Mouse (Mus musculus): ENCODE results near the gene Tmem176b.
"Not testable (repeated sequence)": the region's sequence is repeated elsewhere in the genome, so short reads cannot be mapped to it uniquely, and the experiment has no call there.

Tmem176b gene

GRCm38 (mm10) chr6:48840973-48841625, at the start of gene Tmem176b:
Tmem176b (minus strand) TSS chr6:48841496.
- peak; percentile 99 for DNase-seq

GRCm38 (mm10) chr6:48876510-48877135, 35.3 kb upstream of the Tmem176b start:
- peak; percentile 16 to 33 for DNase-seq

DNA sequence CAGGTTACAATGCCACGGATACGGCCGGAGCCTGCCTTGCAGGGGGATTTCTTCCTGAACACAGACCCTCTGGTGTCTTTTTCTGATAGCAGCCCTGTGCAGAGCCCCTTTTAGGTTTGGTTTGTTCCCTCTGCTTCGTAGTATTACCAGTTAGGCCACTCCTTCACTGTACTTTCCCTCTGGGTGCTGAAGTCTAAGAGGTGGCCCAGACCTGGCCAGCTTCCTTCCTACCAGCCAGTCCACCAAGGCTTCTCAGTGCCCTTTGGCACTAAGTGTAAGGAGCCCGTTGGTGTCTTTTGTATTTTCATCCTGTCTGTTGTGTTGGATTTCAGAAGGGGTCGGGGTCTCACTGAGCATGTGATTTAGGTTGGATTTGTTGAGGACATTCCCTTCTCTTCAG, 34.2 kb upstream of the Tmem176b start:
- no peak for DNase-seq

- DNase-seq, result no peak
Measured at GRCm38 (mm10) chr6:48874576-48874975, 33.3 kb upstream of the Tmem176b start.

GRCm38 (mm10) chr6:48872596-48872995, 31.3 kb upstream of the Tmem176b start, which contains the start of gene Aoc1:
Aoc1 (plus strand) TSS chr6:48872896.
- no peak for DNase-seq

- DNase-seq, result no peak
Measured at GRCm38 (mm10) chr6:48869774-48870173, 28.5 kb upstream of the Tmem176b start.

GRCm38 (mm10) chr6:48867158-48867557, 25.9 kb upstream of the Tmem176b start:
- DNase-seq, result no peak

GRCm38 (mm10) chr6:48866355-48866950, 25.2 kb upstream of the Tmem176b start:
- not testable (repeated sequence) for DNase-seq

DNA sequence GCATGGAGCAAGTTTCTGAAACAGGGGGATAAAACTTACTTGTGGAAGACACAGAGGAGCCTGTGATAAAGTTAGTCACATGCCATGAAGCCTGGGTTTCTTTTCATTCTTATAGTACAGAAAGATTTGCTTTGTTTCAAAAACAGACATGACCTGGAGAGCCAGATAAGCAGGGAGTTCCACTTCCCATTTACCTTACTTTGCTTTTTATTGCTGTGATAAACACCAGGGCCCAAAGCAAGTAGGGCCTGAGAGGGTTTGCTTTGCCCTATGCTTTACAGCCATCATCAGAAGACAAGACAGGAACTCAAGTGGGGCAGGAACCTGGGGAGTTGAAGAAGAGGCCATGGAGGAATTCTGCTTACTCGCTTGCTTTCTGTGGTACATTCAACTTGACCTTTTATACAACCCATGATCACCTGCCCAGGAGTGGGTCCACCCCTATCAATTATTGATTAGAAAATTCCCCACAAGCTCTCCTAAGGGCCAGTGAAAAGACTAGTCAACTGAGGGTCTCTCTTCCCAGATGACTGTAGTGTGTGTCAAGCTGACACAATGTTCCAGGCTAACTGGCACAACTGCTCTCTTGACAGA, 24.0 kb upstream of the Tmem176b start:
- DNase-seq, result no peak

DNA sequence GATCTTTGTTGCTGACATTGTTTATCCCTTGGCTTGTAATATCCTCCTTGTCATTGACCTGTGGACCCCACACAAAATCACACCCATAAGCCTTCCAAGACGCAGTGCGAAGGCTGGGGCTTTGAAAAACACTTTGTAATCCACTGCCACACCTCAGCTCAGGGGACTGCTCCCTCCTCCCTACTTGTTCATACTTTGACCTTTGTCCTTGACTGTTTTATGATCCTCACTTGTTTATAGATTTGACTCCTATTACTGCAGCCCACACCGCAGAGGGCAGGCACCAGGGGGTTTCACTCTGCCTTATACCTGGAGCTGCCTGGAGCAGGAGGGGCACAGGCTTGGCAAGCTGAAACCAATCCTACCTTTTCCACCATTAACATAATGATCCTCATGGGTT, 23.4 kb upstream of the Tmem176b start:
- no peak for DNase-seq

- DNase-seq, result no peak
Measured at GRCm38 (mm10) chr6:48864181-48864580, 22.9 kb upstream of the Tmem176b start.

- DNase-seq, result no peak
Measured at GRCm38 (mm10) chr6:48863488-48863887, 22.2 kb upstream of the Tmem176b start.

- peak; percentile 24 to 43 for DNase-seq
Measured at GRCm38 (mm10) chr6:48862816-48863215, 21.5 kb upstream of the Tmem176b start.

GRCm38 (mm10) chr6:48861616-48862280, 20.5 kb upstream of the Tmem176b start:
- peak; percentile 50 to 82 for DNase-seq

- DNase-seq, result no peak
Measured at GRCm38 (mm10) chr6:48860851-48861250, 19.6 kb upstream of the Tmem176b start.

DNA sequence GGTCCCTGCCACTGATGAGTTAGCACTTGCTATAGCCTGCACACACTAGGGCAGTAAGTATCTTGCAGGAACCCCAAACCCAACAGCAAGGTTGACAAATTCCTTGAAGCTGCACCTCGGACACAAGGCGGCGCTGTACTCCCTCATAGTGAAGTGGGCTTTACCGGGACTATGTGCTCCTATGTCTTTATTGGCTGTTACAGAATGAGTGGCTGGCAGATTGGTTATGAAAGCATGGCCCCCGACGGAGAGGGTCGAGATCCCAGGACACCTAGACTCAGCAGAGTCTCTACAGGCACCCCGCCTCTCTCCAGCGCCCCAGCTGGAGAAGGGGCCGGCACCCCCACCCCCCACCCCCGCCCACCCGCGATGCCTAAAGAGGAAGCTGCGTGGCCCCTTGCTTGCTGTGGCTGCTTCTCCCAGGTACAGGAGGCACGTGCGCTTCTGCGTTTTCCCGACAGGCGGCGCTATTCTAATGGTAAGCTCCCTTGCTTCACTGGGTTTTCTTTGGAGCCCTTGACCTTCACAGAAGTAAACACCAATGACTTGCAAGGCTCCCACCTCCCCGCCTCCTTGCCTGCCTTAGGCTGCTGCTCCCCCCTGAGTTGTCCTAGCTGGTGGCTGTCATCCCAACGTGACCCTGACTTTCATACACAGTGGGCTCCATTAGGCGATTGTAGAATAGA, 19.0 kb upstream of the Tmem176b start:
- peak; percentile 83 for DNase-seq

GRCm38 (mm10) chr6:48857613-48858302, 16.5 kb upstream of the Tmem176b start:
- no peak for DNase-seq

DNA sequence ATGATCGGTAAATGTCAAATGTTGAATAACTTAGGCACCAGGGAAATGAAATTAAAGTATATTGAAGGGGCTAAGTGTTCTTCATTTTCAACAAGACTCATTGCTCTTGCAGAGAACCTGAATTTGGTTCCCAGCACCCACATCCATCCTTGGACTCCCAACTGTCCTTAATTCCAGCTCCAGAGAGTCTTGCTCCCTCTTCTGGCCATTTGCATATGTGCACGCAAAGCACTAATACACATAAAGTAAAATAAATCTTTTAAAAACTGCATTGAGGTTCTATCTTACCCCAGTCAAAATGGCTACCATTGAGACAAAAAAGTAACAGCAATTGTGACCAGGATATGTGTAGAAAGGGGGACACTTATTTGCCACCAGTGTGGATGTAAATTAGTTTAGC, 12.9 kb upstream of the Tmem176b start:
- no peak for DNase-seq

GRCm38 (mm10) chr6:48851820-48852491, 10.7 kb upstream of the Tmem176b start:
- DNase-seq, result peak; percentile 31 to 35

DNA sequence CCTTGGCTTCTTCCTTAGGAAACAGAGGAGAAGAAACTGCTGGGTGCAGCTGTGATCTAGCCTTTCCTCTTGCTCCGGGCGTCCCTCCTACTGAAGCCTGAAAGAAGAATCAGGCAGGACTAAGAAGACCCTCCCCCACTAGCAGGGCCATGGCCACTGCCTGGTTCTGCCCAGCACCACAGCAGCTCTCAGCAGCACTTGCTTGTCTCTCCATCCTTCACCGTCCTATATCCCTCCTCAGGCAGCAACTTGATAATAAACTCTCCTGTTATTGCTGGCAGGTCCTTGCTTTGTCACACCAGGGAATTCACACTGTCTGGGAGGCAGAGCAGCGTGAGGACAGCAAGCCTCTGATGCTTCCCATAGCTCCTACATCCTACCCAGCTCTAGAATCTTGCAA, 3.8 kb upstream of the Tmem176b start:
- no peak for DNase-seq

DNA sequence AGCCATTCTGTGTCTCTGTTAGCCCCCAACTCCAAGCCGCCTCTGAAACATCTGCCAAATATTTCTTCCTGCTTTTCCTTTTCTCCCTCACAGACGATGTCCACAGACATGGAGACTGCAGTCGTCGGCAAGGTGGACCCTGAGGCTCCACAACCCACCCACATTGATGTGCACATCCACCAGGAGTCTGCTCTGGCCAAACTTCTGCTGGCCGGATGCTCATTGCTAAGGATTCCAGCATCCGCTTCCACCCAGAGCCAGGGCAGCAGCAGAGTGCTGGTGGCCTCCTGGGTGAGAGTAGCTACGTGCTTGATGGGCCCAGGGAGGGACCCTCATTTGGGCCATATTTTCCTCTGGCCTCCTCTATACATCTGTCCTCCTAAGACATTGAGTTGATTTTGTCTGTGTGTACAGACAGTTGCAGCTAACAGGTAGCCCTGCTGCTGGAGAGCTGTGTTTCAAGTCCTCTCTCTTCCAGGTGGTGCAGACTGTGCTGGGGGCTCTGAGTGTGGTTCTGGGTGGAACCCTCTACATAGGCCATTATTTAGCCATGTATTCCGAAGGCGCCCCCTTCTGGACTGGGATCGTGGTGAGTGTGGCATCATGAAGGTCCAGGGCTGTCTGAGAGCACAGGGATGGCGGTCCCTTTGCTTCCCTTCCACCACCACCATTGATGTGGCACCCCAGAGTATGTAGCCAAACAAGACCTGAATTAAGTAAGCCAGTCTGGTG, 981 bp upstream of the Tmem176b start:
- DNase-seq, result peak; percentile 64 to 65
